Mouse (Mus musculus): ENCODE measurements around the gene Coq9. TPM values are rescaled to one million over a fixed set of nuclear protein-coding genes. Genes with fewer than 3 reads are reported as not detected.

Coq9 gene
- polyA plus RNA-seq (2016; fragmentation: Nextera tagmentation; extraction: Ambion mirVana), result 61.8 and 66.3 TPM in 2 replicates

DNA sequence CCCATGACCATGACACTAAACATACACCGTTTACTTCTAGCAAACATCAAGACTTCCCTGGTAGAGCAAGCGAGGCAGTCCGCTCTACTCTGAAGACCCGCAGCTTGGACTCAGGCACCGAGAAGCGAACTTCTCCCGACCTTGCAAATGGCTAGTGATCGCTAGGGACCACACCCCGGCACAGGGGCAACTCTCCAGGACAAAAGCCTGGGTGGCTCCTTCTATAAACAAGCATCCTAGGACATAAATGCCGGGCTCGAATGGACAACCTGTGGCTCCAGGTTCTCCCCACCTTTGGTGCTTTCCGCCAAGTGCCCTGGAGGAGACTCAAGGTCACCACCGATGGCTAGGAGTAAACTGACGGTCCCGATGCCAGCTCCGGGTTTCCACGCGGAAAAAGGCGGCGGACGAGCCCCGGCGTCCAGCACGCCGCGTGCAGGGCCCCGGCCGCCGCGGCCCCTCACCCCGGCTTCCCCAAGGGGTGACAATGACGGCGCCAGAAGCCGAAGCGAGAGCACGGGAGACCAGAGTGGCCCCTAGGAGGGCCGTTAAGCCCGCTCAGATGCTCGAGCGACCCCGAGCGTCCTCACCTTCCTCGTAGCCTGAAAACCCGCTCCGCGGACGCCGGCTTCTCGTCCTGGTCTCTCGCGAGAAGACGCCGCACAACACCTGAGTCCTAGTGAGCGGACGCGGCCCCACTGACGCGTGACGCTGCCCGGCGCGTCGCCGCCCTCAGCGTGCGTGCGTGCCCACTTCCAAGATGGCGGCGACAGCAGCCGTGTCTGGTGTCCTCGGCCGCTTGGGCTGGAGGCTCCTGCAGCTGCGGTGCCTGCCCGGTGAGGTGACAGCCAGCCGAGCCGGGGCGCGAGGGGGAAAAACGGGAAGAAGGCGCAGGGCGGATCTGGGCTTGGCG, at the start of gene Coq9, which contains the start of gene Ciapin1:
Coq9 (plus strand) TSS at position 660 of the 913 bp plus-strand sequence.
Ciapin1 (minus strand) TSS at position 697 of the 913 bp plus-strand sequence.
- Histone ChIP-seq H3K9me3 (no peaks in the 10 kb centered on the region), H3K4me2 (replicated peaks) (peak within 1 kb of the TSS; percentile 69), H3K27me3 (no peaks in the 10 kb centered on the region), H3K4me1 (peaks cover 10% of the 10 kb centered on the region), H3K27ac (peak within 1 kb of the TSS; percentile 77), H3K4me3 (peak within 1 kb of the TSS; percentile 84), H3K9ac (peak within 1 kb of the TSS; percentile 91), H3K36me3 (no peaks in the 10 kb centered on the region)
- ATAC-seq (ENCODE audit: insufficient number of reproducible peaks, insufficient read depth, low FRiP score, low TSS enrichment), result peak; percentile 96
- WGBS, result under 1% methylated on average over 82 of the region's 82 CpGs

DNA sequence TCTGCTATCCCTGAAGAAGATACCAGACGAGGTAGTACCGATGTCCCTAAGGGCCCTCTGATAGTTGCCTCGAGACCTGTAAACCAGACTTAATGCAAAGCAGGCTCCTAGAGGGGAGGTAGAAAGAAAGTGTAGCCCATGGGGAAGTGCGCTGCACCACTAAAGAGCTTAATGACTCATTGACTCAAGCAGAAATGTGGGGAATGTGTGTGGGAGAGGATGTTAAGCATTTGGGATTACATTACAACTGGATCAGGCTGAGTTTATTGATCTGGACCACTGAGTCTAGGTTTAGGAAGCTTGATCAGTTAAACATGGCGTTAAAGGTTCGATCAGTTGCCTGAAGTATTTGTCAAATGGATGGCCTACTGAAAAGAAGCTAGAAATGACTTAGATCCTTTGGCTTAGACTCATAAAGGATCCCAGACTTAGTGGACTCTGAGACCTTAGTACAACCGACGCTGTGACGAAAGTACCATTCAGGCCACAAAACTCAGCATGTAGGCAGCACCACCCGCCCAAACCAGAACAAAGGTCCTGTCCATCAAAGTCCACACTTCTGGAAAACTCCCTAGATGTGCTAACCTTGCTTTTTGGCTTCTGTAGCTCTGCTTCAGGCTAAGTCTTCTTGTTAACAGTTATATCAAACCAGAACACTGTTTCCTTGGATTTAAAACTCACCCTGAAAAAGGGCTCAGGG, 48.7 kb upstream of the Coq9 start:
- H3K27me3 ChIP-seq, result no peaks in the 10 kb centered on the region
- H3K4me3 ChIP-seq, result no peak overlapping the region
- H3K4me2 ChIP-seq (replicated peaks), result no peak overlapping the region
- no peak for ATAC-seq (ENCODE audit: insufficient number of reproducible peaks, insufficient read depth, low FRiP score, low TSS enrichment)
- no peak overlapping the region for H3K27ac ChIP-seq
- WGBS, result 70% methylated on average over 10 of the region's 10 CpGs
- H3K9me3 ChIP-seq, result no peaks in the 10 kb centered on the region
- H3K4me1 ChIP-seq, result peaks cover 16% of the 10 kb centered on the region; the same call in 1 of the 2 replicates
- no peaks in the 10 kb centered on the region for H3K36me3 ChIP-seq
- H3K9ac ChIP-seq, result no peak overlapping the region

DNA sequence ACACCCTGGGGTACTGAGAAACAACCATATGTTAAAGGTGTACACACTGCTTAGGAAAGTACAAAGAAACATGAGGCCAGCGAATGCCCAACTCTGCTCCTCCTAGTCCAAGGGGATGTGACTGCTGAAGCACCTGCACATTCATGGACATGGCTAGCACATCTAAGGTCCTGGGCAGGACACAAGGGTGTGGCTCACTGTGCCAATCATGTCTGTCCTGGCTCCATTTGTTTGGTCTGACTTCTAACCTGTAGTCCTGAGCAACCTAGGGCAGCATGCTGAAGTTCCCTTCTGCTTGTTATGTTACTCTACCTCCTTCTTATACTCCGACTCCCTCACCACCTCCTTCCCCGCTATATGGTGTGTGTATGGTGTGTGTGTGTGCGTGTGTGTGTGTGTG, 43.8 kb upstream of the Coq9 start:
- Histone ChIP-seq H3K27ac (no peak overlapping the region), H3K9me3 (no peaks in the 10 kb centered on the region), H3K9ac (no peak overlapping the region), H3K4me2 (replicated peaks) (no peak overlapping the region), H3K36me3 (no peaks in the 10 kb centered on the region), H3K4me3 (no peak overlapping the region), H3K4me1 (no peaks in the 10 kb centered on the region), H3K27me3 (no peaks in the 10 kb centered on the region)
- WGBS, result 93% methylated on average over 4 of the region's 4 CpGs
- no peak for ATAC-seq (ENCODE audit: insufficient number of reproducible peaks, insufficient read depth, low FRiP score, low TSS enrichment)

DNA sequence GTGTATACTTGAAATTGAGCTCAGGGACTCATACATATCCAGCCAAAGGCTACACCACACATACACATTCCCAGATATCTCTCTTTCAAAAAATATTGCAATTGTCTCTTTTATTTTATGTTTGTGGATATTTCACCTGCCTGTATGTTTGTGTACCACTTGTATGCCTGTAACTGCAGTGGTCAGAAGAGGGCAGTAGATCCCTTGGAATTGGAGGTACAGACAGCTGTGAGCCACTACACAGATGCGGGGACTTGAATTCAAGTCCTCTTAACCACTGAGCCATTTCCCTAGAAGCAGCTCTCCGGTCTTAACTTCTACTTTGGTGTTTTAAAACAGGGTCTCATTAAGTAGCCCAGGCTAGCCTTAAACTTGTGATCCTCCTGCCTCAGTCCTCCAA, 43.3 kb upstream of the Coq9 start:
- H3K9ac ChIP-seq, result no peak overlapping the region
- no peaks in the 10 kb centered on the region for H3K27me3 ChIP-seq
- WGBS, result 93% methylated on average over 2 of the region's 2 CpGs
- no peaks in the 10 kb centered on the region for H3K9me3 ChIP-seq
- no peaks in the 10 kb centered on the region for H3K36me3 ChIP-seq
- no peak overlapping the region for H3K27ac ChIP-seq
- no peak overlapping the region for H3K4me3 ChIP-seq
- no peaks in the 10 kb centered on the region for H3K4me1 ChIP-seq
- H3K4me2 ChIP-seq (replicated peaks), result no peak overlapping the region
- ATAC-seq (ENCODE audit: insufficient number of reproducible peaks, insufficient read depth, low FRiP score, low TSS enrichment), result no peak

DNA sequence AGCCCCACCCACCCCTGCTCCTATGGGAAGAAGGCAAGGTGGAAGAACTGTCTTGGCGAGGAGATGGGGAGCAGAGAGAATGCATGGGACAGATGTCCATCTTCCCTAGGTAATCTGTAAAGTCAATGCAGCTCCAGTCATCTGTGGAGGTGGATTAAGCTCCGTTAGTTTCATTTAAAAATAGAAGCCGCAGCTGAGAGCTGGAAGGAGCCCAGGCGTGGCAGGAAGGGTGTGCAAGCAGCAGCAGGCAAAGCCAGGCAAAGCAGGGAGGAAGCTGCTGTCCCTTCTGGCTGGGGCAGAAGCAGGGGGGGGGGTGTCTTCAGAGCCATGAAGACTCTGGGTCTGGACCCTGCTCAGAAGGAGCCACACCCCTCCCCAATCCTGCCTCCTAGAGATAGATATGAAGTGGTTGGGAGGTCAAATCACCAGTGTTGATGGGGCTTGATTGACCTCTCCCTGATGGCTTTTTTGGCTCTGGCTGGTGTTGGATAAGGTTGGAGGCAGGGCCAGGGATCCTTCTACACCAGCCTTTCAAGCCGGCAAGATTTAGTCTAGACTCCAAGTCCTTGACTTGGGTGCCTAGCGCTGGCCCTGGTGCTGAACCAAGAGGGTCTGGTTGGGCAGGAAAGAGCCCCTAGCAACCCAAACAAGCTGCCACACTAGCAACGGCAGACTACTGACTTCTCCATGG, 37.7 kb upstream of the Coq9 start:
- H3K4me3 ChIP-seq, result no peak overlapping the region
- WGBS, result 68% methylated on average over 7 of the region's 7 CpGs
- no peak for ATAC-seq (ENCODE audit: insufficient number of reproducible peaks, insufficient read depth, low FRiP score, low TSS enrichment)

DNA sequence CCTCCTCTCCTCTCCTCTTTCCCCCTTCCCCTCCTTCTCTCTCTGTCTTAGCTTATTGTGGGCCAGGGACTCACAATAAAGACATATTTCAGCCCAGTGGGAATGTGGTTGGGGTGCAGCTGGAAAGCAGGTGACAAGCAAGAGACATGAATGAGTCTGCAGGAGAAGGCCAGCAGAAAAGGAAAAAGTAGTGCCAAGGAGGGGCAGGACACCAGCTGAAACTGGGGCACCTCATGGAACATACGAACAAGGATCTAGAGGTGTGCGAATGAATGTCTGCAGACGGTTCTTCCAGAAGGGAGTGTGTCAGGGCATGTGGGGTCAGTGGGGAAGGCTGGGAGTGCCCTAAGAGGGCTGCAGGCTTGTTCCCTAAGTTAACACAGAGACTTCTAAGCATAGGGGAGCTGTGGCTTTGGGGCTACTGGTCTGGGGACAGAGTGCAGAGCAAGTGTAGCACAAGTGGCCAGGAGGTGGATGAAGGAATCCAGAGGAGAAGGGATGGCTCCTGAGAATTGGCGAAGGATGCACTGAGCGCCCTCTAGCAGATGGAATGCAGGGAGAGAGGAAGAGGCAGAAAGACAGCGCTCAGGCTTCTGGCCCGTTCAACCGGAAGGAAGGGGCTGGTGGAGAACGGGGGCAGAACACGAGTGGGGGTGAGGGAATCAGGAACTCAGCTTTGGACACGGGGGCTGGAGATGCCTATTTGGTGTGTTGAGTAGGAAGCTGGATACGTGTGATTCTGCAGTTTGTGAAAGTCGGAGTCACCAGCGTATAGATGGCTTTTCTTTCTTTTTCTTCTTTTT, 36.6 kb upstream of the Coq9 start:
- no peak overlapping the region for H3K9ac ChIP-seq
- no peak overlapping the region for H3K4me3 ChIP-seq
- ATAC-seq (ENCODE audit: insufficient number of reproducible peaks, insufficient read depth, low FRiP score, low TSS enrichment), result no peak
- H3K27me3 ChIP-seq, result 0 out of 2 replicates have a peak, but pooled peaks cover 4% of the 10 kb centered on the region
- no peak overlapping the region for H3K27ac ChIP-seq
- no peaks in the 10 kb centered on the region for H3K36me3 ChIP-seq
- WGBS, result 45% methylated on average over 14 of the region's 14 CpGs
- no peaks in the 10 kb centered on the region for H3K9me3 ChIP-seq
- no peak overlapping the region for H3K4me2 ChIP-seq (replicated peaks)
- no peaks in the 10 kb centered on the region for H3K4me1 ChIP-seq

More for the DNA sequence above, 37.7 kb upstream of the Coq9 start:
- no peak overlapping the region for H3K9ac ChIP-seq
- H3K27ac ChIP-seq, result no peak overlapping the region
- H3K9me3 ChIP-seq, result no peaks in the 10 kb centered on the region
- H3K4me2 ChIP-seq (replicated peaks), result no peak overlapping the region
- H3K4me1 ChIP-seq, result no peaks in the 10 kb centered on the region
- H3K36me3 ChIP-seq, result no peaks in the 10 kb centered on the region
- H3K27me3 ChIP-seq, result 0 out of 2 replicates have a peak, but pooled peaks cover 4% of the 10 kb centered on the region

DNA sequence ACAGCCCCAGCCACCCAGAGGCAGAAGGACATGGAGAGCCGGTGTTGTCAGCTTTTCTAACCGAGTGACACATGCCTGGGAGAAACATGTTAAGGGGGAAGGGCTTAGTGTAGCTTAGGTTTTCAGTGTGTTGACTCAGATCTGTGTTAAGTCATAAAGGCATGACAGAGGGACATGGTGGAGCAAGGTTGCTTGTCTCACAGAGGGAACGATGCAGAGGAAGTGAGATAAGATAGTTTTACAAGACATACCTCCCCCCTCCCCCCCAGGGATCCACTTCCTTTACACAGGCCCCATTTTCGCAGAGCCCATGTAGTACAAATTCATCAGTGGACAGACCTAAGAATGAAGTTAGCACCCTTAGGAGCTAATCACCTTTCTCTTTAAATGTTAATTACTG, 35.7 kb upstream of the Coq9 start:
- Histone ChIP-seq H3K4me1 (no peaks in the 10 kb centered on the region), H3K9me3 (no peaks in the 10 kb centered on the region), H3K4me2 (replicated peaks) (no peak overlapping the region), H3K9ac (no peak overlapping the region), H3K27ac (no peak overlapping the region), H3K4me3 (no peak overlapping the region), H3K36me3 (no peaks in the 10 kb centered on the region), H3K27me3 (0 out of 2 replicates have a peak, but pooled peaks cover 4% of the 10 kb centered on the region)
- 83% methylated on average over 4 of the region's 4 CpGs for WGBS
- no peak for ATAC-seq (ENCODE audit: insufficient number of reproducible peaks, insufficient read depth, low FRiP score, low TSS enrichment)

DNA sequence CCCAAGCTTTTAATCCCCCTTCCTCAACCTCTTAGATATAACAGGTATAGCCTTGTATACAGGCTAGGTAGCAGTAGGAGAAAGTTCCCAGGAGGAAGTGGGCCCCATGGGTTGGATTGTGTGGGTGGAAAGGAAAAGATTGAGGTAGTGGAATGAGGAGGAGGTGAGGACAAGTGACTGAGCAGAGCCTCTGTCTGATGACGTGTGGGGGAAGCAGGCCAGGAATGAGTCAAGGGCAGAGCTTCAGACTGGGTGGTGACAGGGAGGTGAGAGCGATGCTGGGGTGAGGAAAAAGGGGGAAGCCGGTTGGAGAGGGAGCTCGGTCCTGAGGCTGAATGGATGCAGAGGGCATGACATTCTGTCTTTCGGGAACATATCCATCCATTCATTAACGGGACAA, 34.6 kb upstream of the Coq9 start:
- Histone ChIP-seq H3K9ac (no peak overlapping the region), H3K4me1 (no peaks in the 10 kb centered on the region), H3K36me3 (no peaks in the 10 kb centered on the region), H3K4me2 (replicated peaks) (no peak overlapping the region), H3K27me3 (0 out of 2 replicates have a peak, but pooled peaks cover 4% of the 10 kb centered on the region), H3K4me3 (no peak overlapping the region), H3K9me3 (no peaks in the 10 kb centered on the region), H3K27ac (no peak overlapping the region)
- no peak for ATAC-seq (ENCODE audit: insufficient number of reproducible peaks, insufficient read depth, low FRiP score, low TSS enrichment)
- 72% methylated on average over 6 of the region's 6 CpGs for WGBS

DNA sequence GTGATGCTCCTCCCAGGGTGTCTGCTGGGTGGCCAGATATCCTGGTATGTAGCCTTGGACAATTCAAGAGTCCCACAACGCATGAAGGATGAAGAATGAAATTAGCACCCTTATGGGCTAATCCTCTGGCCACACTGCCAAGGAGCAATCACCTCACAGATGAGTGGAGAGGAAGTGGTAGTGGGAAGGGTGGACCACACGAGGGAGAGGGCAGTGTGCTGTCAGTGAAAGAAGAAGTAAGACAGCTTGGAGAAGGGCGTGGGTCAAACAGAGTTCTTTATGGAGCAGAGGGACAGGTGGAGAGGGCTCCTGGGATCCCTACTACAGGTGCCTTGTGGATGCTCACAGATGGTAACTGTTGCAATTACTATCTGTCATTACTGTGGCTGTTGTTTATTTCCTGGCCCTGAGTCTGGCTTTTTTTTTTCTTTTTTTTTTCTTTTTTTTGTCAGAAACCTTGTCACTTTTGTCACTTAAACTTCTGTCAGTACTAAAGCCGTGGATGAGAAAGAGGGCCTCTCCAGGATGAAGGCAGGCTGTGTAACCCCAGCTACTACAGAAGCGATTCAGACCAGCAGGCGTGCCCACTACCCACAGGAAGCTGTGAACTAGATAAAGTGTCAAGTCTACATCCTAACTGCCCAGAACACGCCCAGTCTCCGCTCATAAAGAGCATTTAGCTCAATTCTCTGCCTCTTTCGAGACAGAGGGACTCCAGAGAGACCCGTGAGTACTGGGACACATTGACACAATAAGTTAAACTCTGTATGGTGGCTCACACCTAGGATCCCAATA, 33.4 kb upstream of the Coq9 start:
- no peak overlapping the region for H3K4me2 ChIP-seq (replicated peaks)
- no peak overlapping the region for H3K9ac ChIP-seq
- H3K36me3 ChIP-seq, result no peaks in the 10 kb centered on the region
- H3K4me3 ChIP-seq, result no peak overlapping the region
- WGBS, result 67% methylated on average over 10 of the region's 10 CpGs
- H3K9me3 ChIP-seq, result no peaks in the 10 kb centered on the region
- H3K27ac ChIP-seq, result no peak overlapping the region
- ATAC-seq (ENCODE audit: insufficient number of reproducible peaks, insufficient read depth, low FRiP score, low TSS enrichment), result no peak
- H3K4me1 ChIP-seq, result no peaks in the 10 kb centered on the region
- H3K27me3 ChIP-seq, result 0 out of 2 replicates have a peak, but pooled peaks cover 4% of the 10 kb centered on the region

DNA sequence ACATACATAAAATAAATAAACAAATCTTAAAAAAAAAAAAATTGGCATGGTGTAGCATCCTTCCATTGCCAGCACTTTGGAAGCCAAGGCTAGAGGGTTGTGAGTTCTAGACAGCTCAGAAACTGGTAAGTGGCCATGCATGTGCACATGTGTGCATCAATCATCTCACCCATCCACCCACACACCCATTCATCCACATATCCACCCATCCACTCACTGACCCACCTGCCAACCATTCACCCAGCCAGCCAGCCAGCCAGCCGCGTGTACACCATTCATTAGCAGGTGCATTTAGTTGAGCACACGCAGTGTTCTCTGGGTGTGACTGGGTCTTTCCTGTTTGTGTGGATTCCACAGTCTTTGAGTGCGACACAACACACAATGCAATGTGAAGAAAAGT, 32.3 kb upstream of the Coq9 start:
- Histone ChIP-seq H3K36me3 (no peaks in the 10 kb centered on the region), H3K27me3 (0 out of 2 replicates have a peak, but pooled peaks cover 4% of the 10 kb centered on the region), H3K9me3 (no peaks in the 10 kb centered on the region), H3K27ac (no peak overlapping the region), H3K4me2 (replicated peaks) (no peak overlapping the region), H3K9ac (no peak overlapping the region), H3K4me3 (no peak overlapping the region), H3K4me1 (no peaks in the 10 kb centered on the region)
- ATAC-seq (ENCODE audit: insufficient number of reproducible peaks, insufficient read depth, low FRiP score, low TSS enrichment), result no peak
- 73% methylated on average over 4 of the region's 4 CpGs for WGBS

Measured in embryonic facial prominence, embryonic 12.5 days (tissue).